Mouse (Mus musculus): ENCODE measurements around the gene Hk2.

The Hk2 gene

DNA sequence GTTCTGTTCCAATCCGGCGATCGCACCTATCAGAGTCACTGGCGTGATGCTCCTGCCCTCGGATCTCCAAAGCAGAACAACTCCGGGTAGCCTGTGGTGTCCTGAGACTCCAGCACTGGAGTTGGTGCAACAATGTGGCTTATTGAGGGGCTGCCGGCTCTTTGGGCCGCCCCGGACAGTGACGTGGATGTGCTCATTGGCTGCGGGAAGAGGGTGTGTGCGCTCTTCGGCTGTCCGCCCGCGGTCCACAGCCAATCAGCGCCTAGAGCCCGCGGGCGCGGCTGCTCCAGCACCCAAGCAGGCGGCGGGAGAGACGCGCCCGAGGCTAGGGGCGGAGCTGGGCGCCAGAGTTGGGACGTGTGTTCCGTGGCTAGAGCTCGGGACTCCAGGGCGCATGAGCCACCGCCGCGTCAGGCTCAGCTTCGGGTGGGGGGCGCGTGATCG lies at the start of gene Hk2:
Gene Hk2, minus strand, starts transcription at position 134 of the 444 bp plus-strand sequence.
- DNase-seq = peak; percentile 67 to 81

DNA sequence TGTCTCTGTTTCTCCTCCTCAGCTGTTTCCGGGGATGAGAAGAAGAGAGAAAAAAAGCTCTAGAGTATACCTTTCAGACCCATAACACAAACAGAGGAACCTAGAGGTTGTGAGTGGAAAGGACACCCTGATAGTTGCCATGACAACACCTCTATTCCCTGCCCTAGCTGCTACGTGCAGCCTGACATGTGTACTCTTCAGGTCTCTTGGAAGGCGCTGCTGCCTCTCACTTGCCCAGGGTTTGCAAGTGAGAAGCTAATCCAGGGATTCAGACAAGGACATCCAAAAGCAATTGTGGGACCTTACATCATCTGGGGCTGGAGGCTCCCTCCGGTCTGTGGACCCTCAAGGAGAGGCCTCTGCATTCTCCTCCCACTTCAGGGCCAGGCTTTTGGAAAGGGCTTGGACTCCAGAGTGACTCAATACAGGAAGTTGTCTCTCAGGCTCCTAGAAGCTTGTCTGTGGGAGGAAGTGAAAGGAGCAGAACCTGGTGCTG lies 47.6 kb upstream of the Hk2 start:
- no peak for DNase-seq

DNA sequence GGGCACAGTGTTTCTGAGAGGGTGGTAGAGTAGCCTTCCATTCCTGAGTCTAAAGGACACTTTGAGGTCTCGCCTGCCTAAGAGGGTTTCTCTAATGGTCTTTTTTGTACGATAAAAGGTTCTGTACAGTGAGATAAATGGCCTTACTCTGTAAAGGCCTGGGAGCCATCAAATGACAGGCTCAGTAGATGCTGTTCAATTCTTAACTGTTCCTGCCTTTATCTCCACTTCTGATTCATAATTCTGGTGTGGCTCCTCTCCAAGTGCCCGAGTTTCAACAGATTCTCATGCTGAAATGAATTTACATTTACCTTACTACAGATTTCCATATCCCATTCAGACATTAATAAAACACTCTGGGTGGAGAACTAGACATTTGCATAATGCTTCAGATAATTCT lies 46.5 kb upstream of the Hk2 start:
- no peak for DNase-seq

DNA sequence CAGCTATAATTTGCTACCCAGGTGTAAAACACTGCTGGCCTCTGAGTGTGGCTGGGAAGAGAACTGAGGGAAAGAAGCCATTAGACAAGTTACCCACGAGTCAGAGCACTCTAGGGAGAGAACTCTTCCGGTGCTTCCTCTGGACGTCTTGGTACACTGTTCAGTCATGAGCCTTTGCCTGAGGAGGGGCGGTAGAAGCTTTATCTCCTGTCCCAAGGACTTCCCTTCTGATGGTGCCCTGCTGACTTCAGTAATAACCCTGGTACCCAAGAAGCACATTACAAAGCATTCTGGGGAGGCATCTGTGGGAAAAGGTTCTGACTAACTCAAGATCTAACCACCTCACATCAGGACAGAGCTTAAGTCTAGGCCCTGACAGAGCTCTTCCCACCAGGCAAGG lies 40.6 kb upstream of the Hk2 start:
- DNase-seq = no peak

DNA sequence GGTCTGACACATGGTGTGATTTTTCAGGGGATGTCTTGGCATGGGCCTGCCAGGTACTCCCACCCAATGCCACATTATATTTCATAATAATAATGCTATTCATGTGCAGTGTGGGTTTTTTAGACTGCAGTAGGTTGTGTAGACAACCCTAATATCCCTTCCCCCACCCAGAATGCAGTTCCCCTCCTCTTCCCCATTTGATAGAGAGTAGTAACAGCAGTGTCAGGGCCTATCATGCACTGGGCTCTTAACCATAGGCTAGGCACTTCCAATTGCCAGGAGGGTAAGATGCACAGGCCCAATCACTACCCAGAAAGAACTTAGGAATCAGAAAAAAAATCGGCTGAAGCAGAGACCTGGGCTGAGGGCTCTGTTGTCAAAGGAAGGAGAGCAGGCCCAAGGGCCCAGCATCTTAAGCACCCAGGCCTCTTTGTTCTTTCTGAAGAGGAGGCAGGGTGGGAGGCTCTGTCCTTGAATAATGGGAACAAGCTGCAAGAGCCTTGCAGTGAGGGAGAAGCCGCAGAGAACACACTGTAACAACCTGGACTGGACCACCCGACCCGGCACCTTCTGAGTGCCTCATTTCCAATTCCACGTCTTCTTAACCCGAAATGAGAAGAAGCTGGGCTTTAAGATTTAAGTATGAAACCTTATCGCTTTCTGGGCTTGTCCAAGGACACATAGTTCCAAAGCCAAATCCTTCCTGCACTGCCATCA lies 33.9 kb upstream of the Hk2 start:
- no peak for DNase-seq

DNA sequence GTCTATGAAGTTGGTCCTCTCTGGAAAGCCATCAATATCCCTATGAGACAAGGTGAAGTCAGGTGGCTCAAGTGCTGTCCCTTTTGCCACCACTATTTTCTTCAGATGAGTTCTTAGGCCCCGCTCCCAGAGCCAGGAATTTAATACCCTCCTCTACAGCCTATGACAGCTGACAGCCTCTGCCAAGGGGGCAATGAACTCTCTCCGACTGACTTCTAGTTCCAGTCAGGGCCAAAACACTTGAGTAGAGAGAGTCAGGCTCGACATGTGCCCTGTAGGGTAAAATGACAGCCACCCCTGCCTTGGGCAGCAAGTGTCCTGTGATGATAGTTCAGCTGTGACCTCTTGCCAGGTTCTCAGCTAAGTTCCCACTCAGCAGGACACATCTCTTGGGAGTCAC lies 32.7 kb upstream of the Hk2 start:
- DNase-seq = no peak

DNA sequence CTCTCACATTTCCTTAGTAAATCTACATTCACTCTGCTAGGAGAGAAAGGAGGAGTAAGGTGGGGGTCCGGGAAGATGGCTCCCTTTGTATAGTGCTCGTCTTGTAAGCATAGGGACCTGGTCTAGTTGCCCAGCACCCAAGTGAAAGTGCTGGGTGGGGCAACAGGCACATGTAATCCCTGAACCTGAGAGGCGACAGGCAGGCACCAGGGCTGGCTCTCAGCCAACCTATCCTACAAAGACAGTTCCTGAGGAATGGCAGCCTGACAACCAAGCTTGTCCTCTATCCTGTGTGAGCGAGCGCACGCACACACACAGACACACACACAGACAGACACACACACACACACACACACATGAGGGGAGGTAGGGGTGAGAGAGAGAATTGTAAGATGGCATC lies 32.2 kb upstream of the Hk2 start:
- peak in 1 of 2 experiments; percentile 40 for DNase-seq

DNA sequence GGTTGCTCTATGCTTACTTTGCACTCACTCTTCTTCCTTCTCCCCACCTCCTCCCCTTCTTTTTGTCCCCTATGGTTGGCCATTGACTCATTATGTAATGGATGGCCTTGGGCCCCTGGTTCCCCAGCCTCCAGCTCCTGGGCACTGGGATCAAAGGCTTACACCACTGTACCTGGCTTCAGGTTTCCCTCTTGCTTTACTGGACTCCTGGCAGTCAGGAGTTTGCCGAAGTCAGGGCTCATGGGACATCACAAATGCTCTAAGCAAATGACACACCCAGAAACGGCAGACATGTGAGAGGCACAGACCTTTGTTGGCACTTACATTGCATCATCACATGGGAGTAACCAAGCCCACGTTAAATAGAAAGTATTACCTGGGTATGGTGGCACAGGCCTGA lies 31.6 kb upstream of the Hk2 start:
- no peak for DNase-seq

DNA sequence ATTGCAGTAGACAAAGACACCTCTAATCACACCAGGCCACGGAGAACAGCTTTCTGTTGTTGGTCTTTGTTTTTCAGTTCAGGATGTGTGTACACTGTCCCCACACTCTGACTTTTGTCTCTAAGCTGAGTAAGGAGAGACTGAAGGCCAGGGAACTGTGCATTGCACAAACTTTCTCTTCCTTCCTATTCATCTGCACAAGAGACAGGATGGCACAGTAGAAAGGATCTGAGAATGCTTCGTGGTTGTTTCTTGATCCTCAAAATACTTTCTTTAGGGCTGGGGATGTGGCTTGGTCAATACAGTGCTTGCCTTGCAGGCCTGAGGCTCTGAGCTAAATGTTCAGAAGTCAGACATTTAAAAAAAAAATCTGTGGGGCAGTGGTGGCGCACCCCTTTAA lies 30.7 kb upstream of the Hk2 start:
- no peak for DNase-seq

DNA sequence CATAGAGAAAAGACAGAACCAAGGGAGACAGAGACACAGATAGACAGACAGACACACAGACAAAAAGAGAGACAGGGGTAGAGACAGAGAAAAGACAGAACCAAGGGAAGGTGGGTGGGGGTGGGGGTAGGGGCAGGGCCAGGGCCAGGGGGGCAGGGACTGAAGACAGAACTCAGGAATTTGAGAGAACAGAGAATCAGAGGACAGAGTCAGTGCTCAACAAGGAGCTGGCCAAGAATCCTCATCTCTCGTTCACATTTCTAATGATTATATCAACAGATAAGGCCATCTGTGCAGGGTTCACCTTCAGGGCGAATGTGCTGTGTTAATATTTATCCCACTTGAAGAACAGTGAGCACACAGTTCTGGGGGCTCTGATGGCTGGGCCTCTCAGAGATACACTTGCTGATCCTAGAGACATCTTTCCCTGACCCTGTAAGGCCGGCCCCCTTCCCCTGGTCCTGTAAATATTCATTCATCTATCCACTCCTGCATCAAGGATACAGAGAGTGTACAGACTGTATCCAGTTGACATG lies 24.0 kb upstream of the Hk2 start:
- DNase-seq = no peak

DNA sequence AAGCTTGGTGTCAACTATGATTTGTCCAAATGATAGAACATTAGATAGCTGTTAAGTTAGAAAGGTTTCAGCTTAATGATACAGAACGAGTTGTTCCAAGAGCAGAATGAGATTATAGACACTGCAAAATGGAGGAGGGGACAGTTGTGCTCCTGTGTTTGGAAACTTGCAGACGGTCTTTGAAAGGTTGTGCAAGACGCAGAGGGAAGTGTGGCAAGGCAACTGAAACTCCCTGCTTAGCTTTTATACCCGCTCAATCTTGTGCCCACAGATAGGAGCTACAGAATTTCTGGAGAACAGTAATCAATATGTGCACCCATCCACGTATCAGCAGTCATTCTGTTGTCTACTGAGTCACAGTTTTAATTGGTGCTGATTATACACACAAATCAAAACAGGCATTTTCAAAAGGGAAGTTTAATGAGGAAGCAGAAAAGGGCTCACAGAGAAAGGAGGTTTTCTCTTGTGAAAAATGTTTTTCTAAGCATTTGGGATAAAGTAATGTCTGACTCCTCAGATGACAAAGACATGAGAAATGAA lies 23.1 kb upstream of the Hk2 start:
- DNase-seq = no peak

DNA sequence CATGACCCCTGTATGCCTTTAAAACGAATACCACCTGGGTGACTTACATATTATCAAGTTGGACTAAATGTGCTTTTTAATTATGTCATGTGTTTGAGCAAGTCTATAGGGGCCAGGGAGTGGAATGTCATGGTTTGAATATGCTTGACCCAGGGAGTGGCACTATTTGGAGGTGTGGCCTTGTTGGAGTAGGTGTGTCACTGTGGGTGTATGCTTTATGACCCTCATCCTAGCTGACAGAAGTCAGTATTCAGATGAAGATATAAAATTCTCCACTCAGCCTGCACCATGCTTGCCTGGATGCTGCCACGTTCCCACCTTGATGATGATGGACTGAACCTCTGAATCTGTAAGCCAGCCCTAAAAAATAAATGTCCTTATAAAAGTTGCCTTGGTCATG lies 16.6 kb upstream of the Hk2 start:
- DNase-seq = no peak

DNA sequence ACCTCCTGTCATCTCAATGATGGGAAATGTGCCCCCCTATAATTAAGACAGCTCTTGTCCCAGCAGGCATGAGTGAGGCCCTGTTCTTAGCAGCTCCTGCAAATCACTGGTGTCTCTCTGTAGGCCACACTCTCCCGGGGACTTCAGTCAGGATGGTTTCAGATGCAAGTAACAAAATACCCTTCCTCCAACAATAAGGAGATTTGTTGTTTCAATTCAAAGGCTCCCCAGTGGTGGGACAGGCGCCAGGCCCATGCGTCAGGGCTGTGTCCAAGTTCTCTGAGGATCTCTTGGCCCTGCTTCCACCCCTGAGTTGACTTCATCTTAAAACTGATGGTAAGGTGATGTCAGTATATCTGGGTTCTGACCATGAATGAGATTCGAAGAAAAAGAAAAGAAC lies 9.7 kb upstream of the Hk2 start:
- no peak for DNase-seq

DNA sequence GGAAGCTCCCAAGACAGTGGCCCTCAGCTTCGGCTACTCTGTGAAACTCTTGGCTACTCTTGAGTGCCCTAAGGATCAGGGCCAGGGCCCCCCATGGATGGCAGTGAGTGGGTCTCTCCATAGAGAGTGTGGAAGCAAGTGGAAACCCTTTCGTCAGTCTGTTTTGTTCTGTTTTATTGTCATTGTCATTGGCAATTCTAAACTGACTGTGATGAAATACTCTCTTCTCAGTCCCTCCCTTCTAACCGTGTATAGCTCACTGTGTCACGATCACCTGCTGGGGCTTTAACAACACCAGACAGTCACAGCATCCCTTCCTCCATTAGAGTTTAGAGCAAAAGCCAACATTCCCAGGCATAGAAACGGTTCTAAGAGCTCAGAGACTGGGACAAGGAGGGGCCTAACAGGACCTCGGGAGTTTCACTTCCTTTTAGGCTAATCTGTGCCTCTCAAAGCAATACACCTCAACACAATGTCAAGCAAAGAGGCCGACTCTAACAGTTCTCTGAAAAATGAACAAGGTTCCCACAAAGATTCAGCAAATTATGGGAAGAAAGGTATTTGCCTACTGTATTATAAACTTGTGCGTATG lies 6.6 kb upstream of the Hk2 start:
- DNase-seq = no peak

DNA sequence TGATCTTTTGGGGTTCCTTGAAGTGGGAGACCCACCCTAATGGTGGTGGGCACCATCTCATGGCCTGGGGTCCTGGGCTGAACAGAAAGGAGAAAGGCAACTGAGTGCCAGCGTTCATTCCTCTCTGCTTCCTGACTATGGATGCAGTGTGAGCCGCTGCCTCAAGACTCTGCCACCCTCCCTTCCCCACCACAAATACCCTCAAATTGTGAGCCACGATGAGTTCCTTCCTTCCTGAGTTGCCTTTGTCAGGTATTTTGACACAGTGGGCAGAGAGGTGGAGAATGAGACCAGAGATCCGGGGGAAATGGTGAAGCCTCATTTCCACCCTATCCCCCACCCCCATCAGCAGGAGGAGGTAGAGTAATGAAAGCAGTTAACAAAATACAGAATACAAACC lies 6.1 kb upstream of the Hk2 start:
- DNase-seq = no peak

DNA sequence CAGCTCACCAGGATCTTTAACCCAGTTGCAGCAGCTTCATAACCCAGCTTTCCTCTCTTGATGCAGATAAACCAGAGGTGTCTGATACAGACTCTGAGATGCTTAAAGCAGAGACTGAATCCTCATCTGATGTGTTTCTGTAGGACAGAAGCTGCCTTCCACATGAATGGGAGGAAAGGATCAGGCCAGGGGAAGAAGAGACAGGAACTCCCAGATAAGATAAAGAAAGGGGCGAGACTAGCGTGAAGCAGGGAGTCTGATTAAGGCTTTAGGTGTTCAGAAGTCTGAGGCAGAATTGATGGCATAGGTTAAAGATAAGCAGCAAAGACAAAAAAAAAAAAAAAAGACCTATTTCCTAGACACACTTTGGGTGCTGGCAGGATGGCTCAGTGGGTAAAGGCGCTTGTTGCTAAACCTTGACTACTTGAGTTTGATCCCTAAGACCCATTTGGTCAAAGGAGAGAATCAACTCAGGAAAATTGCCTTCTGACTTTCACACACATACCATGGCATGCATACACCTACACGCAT lies 2.9 kb upstream of the Hk2 start:
- no peak for DNase-seq

DNA sequence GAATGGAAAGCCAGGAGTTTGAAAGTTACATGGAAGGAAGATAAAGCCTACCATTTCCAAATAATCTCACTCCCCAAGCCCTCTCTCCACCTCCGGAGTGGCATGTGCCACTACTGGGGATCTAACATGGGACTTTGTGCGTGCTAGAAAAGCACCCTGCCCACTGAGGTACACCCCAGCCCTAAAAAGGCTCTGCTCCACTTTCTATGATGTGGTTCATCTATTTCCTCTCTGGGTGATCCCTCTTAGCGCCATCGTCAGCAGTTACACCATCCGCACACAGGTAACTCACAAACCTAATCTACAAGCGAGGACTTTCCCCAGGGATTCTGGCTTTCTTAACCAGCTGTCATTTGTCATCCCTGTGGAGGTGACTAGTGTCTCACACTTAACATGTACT lies 1.1 kb upstream of the Hk2 start:
- DNase-seq = no peak

DNA sequence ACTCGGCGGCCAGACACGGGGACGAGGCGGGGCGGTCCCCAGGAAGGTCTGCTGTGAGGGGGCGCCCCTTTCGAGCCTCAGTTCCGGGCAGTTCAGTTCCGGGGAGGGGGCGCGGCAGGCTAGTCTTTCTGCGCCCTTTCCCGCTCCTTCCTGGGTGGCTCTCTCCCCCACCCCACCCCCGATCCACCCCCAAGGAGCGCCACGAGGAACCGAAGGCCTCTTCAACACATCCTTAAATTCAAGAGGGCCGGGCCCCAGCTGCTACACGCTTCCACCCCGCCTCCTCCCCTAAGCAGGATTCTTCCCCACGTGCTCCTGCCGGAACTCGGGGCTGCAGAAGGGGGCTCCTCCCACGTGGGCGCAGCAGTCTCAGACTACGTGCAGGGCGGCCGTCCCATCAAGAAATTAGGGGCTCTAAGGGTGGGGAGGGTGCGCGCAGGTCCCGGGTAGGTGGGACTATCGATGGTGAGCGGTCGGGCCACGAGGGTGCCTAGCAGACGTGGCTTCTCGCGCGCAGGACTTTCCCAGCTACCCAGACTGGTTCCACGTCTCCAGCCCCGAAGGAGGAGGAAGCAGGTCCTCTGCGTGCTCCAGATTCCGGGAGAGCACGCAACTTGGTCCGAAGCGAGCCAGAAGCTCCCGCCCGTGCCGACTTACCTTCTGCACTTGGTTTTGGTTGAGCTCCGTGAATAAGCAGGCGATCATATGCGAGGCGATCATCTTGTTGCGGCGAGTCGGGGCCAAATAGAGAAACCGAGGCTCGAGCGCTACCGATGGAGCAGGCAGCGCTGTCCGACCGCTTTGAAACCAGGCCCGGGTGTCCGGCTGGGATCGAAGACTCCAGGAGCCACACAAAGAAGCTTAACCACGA lies 758 bp downstream of the Hk2 start:
- DNase-seq = peak in 1 of 2 experiments; percentile 22

DNA sequence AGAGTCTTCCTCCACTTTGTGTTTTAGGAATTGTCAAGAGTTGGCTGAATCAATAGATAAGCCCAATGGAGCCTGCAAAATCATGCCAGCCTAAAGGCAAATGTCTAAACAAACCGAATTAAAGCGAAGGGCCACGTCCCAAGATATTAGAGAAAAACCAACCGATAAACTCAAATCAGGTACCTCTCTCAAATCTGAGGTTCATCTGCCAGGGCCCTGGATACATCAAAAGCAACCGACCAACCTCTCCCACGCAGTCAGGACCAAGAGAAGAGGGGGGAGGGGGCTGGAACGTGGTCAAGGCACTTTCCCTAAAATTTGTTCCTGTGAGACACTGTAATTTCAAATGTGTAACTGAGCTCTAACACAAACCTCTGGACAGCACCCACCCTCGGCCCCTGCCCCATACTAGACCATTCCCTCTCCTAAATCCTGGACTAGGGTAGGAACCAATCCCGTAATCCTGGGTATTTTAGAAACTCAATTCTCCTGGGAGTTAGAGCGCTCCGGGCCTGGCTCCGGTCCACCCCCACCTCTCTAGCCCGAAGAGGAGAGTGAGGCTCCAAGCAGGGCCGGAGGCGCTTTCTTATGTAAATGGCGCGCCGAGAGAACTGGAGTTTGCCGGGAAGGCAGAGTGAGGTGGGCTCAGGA lies 1.7 kb downstream of the Hk2 start:
- peak in 1 of 2 experiments; percentile 28 for DNase-seq

DNA sequence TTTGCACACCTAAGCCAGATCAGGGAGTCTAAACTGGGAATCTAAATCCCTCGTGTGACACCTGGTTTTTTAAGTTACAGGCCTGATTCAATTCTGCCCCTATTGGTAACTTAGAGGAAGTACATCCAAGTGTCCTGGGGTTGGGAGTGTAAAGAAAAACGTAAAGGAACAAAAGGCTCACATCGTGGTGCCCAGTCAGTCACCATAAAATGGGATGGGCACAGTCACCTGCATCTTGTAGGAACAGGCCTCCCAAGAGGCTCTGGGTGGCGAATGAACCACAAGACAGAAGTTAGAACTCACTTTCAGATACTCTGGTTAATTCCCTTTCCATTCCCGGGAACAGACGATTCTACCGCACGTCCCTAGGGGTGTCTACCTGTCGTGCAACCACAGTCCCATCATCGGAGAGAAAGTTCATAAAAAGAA lies 2.3 kb downstream of the Hk2 start:
- no peak for DNase-seq

DNA sequence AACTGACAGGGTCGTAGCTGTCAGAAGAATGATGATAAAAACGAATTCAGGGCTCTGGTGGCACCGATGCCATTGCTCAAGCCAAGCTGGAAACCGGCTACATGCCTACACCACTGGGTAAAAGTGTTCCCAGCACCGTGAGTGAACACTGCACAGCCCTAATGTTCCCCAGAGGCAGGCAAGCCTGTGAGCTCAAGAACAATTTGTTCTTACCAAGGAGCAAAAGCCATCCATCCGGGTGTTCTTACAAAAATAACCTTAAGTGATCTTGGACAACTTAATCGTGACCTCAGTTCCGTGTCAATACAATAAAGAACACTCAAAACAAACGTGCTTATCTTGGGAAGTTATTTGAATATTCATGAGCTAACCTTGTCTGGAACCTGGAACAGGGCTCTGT lies 3.2 kb downstream of the Hk2 start:
- DNase-seq = no peak

DNA sequence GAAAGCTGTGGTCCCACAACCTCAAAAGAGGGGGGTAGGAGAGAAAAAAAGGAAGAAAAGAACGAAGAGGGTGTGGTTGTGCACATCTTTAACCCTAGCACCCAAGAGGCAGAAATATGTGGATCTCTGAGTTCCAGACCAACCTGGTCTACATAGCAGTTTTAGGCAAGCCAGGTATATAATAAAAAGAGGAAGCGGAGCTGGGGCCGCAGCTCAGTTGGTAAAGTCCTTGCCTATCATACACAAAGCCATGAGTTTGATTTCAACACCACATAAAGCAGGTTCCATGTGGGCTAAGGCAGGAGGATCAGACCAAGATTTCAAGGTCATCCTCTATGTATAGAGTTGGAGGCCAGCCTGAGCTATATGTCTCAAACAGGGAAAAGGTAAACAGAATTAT lies 4.0 kb downstream of the Hk2 start:
- no peak for DNase-seq
